Mouse (Mus musculus) lung, embryonic 15.5 days (tissue): ENCODE measurements around the gene Mad1l1. TPM values are rescaled to one million over a fixed set of nuclear protein-coding genes. Genes with fewer than 3 reads are reported as not detected.

ENCODE experiments used
- ATAC-seq: fragments of 200-750 bp; cut with Nextera tagmentation; 2 replicates; pipeline ENCODE4 v1.8.0; 2017; ENCODE audit warnings: moderate number of reproducible peaks, borderline replicate concordance; ENCODE audit not compliant: low FRiP score, low TSS enrichment; ENCODE audit errors: extremely low read depth
- H3K27ac ChIP-seq: fragments of 300-500 bp; sonication (generic); 2 replicates; pipeline ENCODE4 v1.5.1; 2015; ENCODE audit warnings: moderate library complexity, mild to moderate bottlenecking, inconsistent platforms
- H3K27me3 ChIP-seq: fragments of 300-500 bp; sonication (generic); 2 replicates; pipeline ENCODE4 v1.6.1; 2015; ENCODE audit warnings: inconsistent platforms
- H3K36me3 ChIP-seq: fragments of 300-500 bp; sonication (generic); 2 replicates; pipeline ENCODE4 v1.6.1; 2015; ENCODE audit warnings: inconsistent platforms
- H3K4me1 ChIP-seq: fragments of 300-500 bp; sonication (generic); 2 replicates; pipeline ENCODE4 v1.6.1; 2015; ENCODE audit warnings: inconsistent platforms
- H3K4me2 ChIP-seq: fragments of 300-500 bp; sonication (generic); 2 replicates; pipeline ENCODE4 v1.6.1; 2015; ENCODE audit warnings: inconsistent platforms, mild to moderate bottlenecking, moderate library complexity
- H3K4me3 ChIP-seq: fragments of 300-500 bp; sonication (generic); 2 replicates; pipeline ENCODE4 v1.5.1; 2015; ENCODE audit warnings: mild to moderate bottlenecking, inconsistent platforms
- H3K9ac ChIP-seq: fragments of 300-500 bp; sonication (generic); 2 replicates; pipeline ENCODE4 v1.6.1; 2015; ENCODE audit warnings: inconsistent platforms
- H3K9me3 ChIP-seq: fragments of 300-500 bp; sonication (generic); 2 replicates; pipeline ENCODE4 v1.6.1; 2016; ENCODE audit warnings: inconsistent platforms
- WGBS: fragments of 180-500 bp; shearing (Covaris S2); methylation state at CpG from one replicate; pipeline ENCODE4 v1.1.7; 2015; 5-methylcytosine and 5-hydroxymethylcytosine counted together
- polyA plus RNA-seq: library from polyadenylated mRNA; unstranded; fragments of >200 nt; fragmentation: Nextera tagmentation; extraction: Ambion mirVana; gene quantifications from 2 replicates; pipeline ENCODE4 v1.2.1, GENCODE M21; 2015

Mad1l1 gene
- polyA plus RNA-seq, 1 experiment from 2014 or later: 61.3 TPM

DNA sequence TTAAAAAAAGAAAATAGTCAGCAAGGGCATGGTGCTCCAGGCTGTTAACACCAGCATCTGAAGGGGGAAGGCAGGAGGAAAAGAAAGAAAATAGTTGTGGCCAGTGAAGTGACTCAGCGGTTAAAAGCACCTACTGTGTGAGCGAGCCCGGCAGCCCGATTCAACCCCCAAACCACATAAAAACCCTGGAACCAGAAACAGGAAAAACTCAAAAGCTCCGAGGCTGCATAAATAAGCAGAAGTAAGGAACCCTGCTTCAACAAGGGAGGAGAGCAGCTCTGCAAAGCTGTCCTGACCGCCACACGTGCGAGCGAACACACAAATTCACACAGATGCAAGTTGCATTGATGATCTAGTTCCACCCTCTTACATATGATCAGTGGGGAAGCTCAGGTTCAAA is 28.5 kb upstream of the Mad1l1 start:
- Histone ChIP-seq H3K36me3 (peaks cover 31% of the 10 kb centered on the region), H3K9me3 (no peaks in the 10 kb centered on the region)
- no peak for ATAC-seq

GRCm38 (mm10) chr5:140346050-140346449 is 24.7 kb upstream of the Mad1l1 start:
- no peak for ATAC-seq
- WGBS: 71% methylated on average over 1 of the region's 1 CpGs

More for the DNA sequence above, 28.5 kb upstream of the Mad1l1 start:
- Histone ChIP-seq H3K27me3 (no peaks in the 10 kb centered on the region), H3K27ac (no peak overlapping the region), H3K4me1 (no peaks in the 10 kb centered on the region), H3K4me3 (no peak overlapping the region), H3K4me2 (no peak overlapping the region), H3K9ac (no peak overlapping the region)
- 92% methylated on average over 9 of the region's 9 CpGs for WGBS

DNA sequence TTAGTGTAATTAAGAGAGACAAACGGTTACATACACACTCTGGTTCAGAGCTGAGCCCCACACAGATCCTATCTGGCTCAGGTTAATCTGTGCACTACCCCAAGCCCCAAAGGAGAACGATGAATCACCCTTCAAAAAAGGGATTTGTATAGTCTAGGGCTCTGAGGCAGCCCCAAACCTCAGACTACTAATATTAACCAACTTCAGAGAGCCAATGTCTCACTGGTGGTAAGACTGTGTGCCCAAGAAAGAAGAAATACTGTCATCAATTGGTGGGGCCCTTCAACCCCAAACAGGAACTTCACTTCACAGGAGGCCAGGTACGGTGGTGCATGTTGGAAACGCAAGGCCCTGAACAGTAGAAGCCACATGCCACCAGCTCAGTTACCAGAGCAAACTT is 23.9 kb upstream of the Mad1l1 start:
- 89% methylated on average over 4 of the region's 4 CpGs for WGBS
- ATAC-seq: no peak
- H3K27ac ChIP-seq: no peak overlapping the region
- peaks cover 6% of the 10 kb centered on the region; the same call in 1 of the 2 replicates for H3K36me3 ChIP-seq
- no peaks in the 10 kb centered on the region for H3K9me3 ChIP-seq
- H3K4me2 ChIP-seq: no peak overlapping the region
- no peaks in the 10 kb centered on the region for H3K27me3 ChIP-seq
- no peak overlapping the region for H3K9ac ChIP-seq
- H3K4me3 ChIP-seq: no peak overlapping the region
- no peaks in the 10 kb centered on the region for H3K4me1 ChIP-seq

More at GRCm38 (mm10) chr5:140346050-140346449, 24.7 kb upstream of the Mad1l1 start:
- Histone ChIP-seq H3K27ac (no peak overlapping the region), H3K4me3 (no peak overlapping the region), H3K9me3 (no peaks in the 10 kb centered on the region), H3K9ac (no peak overlapping the region), H3K4me2 (no peak overlapping the region), H3K36me3 (peaks cover 6% of the 10 kb centered on the region; the same call in 1 of the 2 replicates), H3K4me1 (no peaks in the 10 kb centered on the region), H3K27me3 (no peaks in the 10 kb centered on the region)

- Histone ChIP-seq H3K4me1 (no peaks in the 10 kb centered on the region; the same call in 1 of the 2 replicates), H3K9ac (no peak overlapping the region), H3K27me3 (no peaks in the 10 kb centered on the region), H3K36me3 (peaks cover 23% of the 10 kb centered on the region), H3K4me2 (no peak overlapping the region), H3K27ac (no peak overlapping the region), H3K9me3 (no peaks in the 10 kb centered on the region), H3K4me3 (no peak overlapping the region)
- 76% methylated on average over 4 of the region's 4 CpGs for WGBS
- ATAC-seq: no peak
These were observed 21.5 kb upstream of the Mad1l1 start for GRCm38 (mm10) chr5:140342880-140343279.

GRCm38 (mm10) chr5:140339836-140340235 is 18.5 kb upstream of the Mad1l1 start:
- H3K4me2 ChIP-seq: no peak overlapping the region
- H3K4me3 ChIP-seq: no peak overlapping the region
- no peak for ATAC-seq
- no peaks in the 10 kb centered on the region for H3K9me3 ChIP-seq
- H3K27me3 ChIP-seq: no peaks in the 10 kb centered on the region
- no peak overlapping the region for H3K9ac ChIP-seq
- H3K27ac ChIP-seq: no peak overlapping the region
- 51% methylated on average over 3 of the region's 3 CpGs for WGBS
- H3K4me1 ChIP-seq: no peaks in the 10 kb centered on the region; the same call in 1 of the 2 replicates
- peaks cover 23% of the 10 kb centered on the region for H3K36me3 ChIP-seq

DNA sequence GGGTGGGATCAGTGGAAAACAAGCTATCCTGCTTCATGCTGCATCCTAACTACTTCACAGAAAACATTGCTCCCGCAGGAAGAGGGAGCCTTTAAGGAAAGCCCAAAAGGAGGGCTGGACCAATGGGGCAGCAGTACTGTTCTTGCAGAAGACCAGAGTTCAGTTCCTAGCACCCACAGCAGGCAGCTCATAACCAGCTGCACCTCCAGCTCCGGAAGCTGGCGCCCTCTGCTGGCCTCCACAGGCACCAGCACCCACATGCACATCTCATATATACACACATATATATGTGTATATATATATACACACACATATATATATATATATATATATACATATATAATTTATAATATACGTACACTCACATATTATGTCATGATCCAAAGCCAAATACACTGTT is 17.4 kb upstream of the Mad1l1 start:
- Histone ChIP-seq H3K4me2 (no peak overlapping the region), H3K9me3 (no peaks in the 10 kb centered on the region), H3K27ac (no peak overlapping the region), H3K4me3 (no peak overlapping the region), H3K4me1 (no peaks in the 10 kb centered on the region; the same call in 1 of the 2 replicates), H3K27me3 (no peaks in the 10 kb centered on the region), H3K9ac (no peak overlapping the region), H3K36me3 (peaks cover 23% of the 10 kb centered on the region)
- WGBS: 95% methylated on average over 4 of the region's 4 CpGs
- ATAC-seq: no peak

DNA sequence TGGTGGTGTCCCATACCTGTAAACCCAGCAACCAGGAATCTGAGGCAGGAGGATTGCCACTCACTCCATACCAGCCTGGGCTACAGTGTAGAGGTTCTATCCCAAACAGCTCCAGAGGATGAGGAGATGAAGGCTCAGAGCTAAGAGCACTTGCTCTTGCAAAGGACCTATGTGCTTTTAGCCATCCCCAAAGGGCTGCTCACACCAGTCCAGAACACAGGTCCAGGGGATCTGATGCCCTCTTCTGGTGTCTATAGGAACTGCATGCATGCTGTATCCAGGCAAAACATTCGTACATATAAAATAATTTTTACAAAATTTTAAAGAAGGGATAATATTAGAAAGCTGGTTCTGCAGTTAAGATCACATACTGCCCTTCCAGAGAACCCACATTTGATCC is 15.3 kb upstream of the Mad1l1 start:
- no peak overlapping the region for H3K4me3 ChIP-seq

DNA sequence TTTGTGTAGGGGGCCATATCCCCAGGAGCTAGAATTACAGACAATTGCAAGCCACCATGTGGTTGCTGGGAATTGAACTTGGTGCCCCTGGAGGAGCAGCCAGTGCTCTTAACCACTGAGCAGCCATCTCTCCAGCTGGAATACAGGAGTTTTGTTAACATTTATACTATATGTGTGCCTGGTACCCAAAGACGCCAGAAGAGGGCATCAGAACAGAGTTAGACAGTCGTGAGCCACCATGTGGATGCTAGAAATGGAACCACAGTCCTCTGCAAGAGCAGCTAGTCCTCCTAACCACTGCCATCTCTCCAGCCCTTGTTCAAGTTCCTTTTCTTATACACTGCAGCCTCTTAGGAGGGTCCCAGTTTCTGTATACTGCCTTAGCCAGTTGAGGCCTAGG is 12.3 kb upstream of the Mad1l1 start:
- no peak overlapping the region for H3K9ac ChIP-seq
- no peaks in the 10 kb centered on the region for H3K9me3 ChIP-seq
- H3K4me2 ChIP-seq: no peak overlapping the region
- no peak overlapping the region for H3K4me3 ChIP-seq
- peaks cover 22% of the 10 kb centered on the region for H3K36me3 ChIP-seq
- H3K27me3 ChIP-seq: no peaks in the 10 kb centered on the region
- no peak for ATAC-seq
- H3K27ac ChIP-seq: no peak overlapping the region
- 25% methylated on average over 2 of the region's 2 CpGs for WGBS
- H3K4me1 ChIP-seq: peaks cover 22% of the 10 kb centered on the region

More for the DNA sequence above, 15.3 kb upstream of the Mad1l1 start:
- Histone ChIP-seq H3K27me3 (no peaks in the 10 kb centered on the region), H3K27ac (no peak overlapping the region), H3K36me3 (peaks cover 23% of the 10 kb centered on the region), H3K9ac (no peak overlapping the region), H3K4me1 (peaks cover 8% of the 10 kb centered on the region; the same call in 1 of the 2 replicates), H3K4me2 (no peak overlapping the region), H3K9me3 (no peaks in the 10 kb centered on the region)
- WGBS: 55% methylated on average over 1 of the region's 1 CpGs
- ATAC-seq: no peak

DNA sequence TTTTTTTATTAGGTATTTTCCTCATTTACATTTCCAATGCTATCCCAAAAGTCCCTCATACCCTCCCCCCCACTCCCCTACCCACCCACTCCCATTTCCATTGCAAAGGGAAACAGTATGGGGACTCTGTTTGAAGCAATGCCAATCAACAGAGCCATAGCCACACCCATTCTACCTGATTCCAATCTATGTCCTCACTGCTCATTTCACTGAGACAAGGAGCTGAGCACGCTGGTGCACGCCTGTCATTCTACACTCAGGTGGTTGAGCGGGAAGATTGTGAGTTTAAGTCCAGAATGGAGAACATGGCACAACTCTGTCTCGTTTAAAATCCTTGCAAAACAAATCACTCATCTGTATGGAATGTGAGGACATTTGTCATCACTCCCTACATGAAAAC is 11.2 kb upstream of the Mad1l1 start:
- ATAC-seq: no peak
- peak overlapping the region; percentile 90 for H3K4me2 ChIP-seq
- H3K4me3 ChIP-seq: peak overlapping the region; percentile 76; the same call in 1 of the 2 replicates
- H3K27ac ChIP-seq: no peak overlapping the region
- no peaks in the 10 kb centered on the region for H3K27me3 ChIP-seq
- no peak overlapping the region for H3K9ac ChIP-seq
- no peaks in the 10 kb centered on the region for H3K9me3 ChIP-seq
- WGBS: 31% methylated on average over 4 of the region's 4 CpGs
- peaks cover 22% of the 10 kb centered on the region for H3K4me1 ChIP-seq
- peaks cover 21% of the 10 kb centered on the region for H3K36me3 ChIP-seq

DNA sequence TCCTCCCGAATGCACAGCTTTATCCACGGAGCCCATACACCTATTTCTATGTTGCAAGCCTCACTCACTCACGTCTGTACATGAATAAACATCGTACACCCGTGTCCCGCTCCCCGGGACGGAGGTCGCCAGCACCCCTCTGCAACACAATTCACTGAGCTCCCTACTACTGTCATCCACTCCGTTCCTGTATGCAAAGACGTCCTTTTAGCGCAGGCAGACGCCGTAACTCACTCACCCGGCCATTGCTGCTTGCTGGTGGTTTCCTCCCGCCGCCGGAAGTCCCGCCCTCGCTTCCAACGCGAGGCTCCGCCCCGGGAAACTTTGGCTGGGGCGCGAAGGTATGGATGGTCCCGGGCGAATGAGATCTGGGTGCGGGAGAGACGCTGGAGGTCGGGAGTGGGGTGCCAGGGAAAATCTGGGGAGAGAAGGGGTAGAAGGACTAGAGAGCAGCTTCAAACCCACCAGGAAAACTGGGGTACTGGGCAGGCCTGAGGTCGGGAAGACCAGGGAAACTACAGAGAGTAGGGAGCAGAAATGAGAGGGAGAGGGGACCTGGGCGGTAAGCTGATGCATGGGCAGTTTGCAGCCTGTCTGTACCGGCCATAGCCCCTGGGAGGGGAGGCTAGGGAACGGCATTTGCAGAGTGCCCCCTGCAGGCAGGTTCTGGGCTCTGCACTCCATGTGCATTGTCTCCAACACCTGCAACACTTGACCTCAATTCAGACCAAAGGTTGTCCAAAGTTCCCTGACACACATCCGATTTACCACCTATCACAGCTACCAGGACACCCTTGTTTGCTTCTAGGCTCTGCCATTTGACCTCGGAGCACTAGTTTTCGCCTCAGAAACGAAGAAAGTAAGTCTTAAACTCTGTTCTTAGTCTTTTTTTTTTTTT is 10.5 kb upstream of the Mad1l1 start, which contains the start of gene Mrm2:
Gene Mrm2 (minus strand): TSS at position 284 of the 898 bp plus-strand sequence.
- Histone ChIP-seq H3K27ac (peak within 1 kb of the TSS; percentile 92), H3K9me3 (no peaks in the 10 kb centered on the region), H3K9ac (peak within 1 kb of the TSS; percentile 87), H3K4me2 (peak within 1 kb of the TSS; percentile 90), H3K4me1 (peaks cover 22% of the 10 kb centered on the region), H3K4me3 (peak within 1 kb of the TSS; percentile 76), H3K27me3 (no peaks in the 10 kb centered on the region), H3K36me3 (peaks cover 23% of the 10 kb centered on the region)
- WGBS: under 1% methylated on average over 39 of the region's 39 CpGs
- ATAC-seq: peak; percentile 81

- Histone ChIP-seq H3K36me3 (peaks cover 13% of the 10 kb centered on the region), H3K4me2 (no peak overlapping the region), H3K9me3 (no peaks in the 10 kb centered on the region), H3K27me3 (no peaks in the 10 kb centered on the region), H3K4me1 (peaks cover 15% of the 10 kb centered on the region), H3K4me3 (no peak overlapping the region), H3K9ac (no peak overlapping the region), H3K27ac (no peak overlapping the region)
- 87% methylated on average over 5 of the region's 5 CpGs for WGBS
- ATAC-seq: no peak
These were observed 2.7 kb upstream of the Mad1l1 start for GRCm38 (mm10) chr5:140324058-140324457.
